Mouse (Mus musculus) midbrain, embryonic 15.5 days (tissue): ENCODE measurements around the gene Shisa3. TPM values are rescaled to one million over a fixed set of nuclear protein-coding genes. Genes with fewer than 3 reads are reported as not detected.
A peak's percentile ranks its signal among the peaks of the same experiment; 100 is the strongest.

Experiments
- ATAC-seq: fragments of 200-750 bp; cut with Nextera tagmentation; replicated peaks from 2 replicates; pipeline ENCODE4 v1.8.0; 2017; ENCODE audit warnings: moderate TSS enrichment
- H3K27ac ChIP-seq: fragments of 300-500 bp; sonication (generic); 2 replicates; pipeline ENCODE4 v1.5.1; 2015; ENCODE audit warnings: mild to moderate bottlenecking, inconsistent platforms
- H3K27me3 ChIP-seq: fragments of 300-500 bp; sonication (generic); replicated peaks from 2 replicates; pipeline ENCODE4 v1.6.1; 2015; ENCODE audit warnings: inconsistent platforms
- H3K36me3 ChIP-seq: fragments of 300-500 bp; sonication (generic); replicated peaks from 2 replicates; pipeline ENCODE4 v1.6.1; 2015; ENCODE audit warnings: inconsistent platforms
- H3K4me1 ChIP-seq: fragments of 300-500 bp; sonication (generic); 2 replicates; pipeline ENCODE4 v1.6.1; 2015; ENCODE audit warnings: inconsistent platforms
- H3K4me2 ChIP-seq: fragments of 300-500 bp; sonication (generic); 2 replicates; pipeline ENCODE4 v1.6.1; 2015; ENCODE audit warnings: inconsistent platforms, mild to moderate bottlenecking, moderate library complexity
- H3K4me3 ChIP-seq: fragments of 300-500 bp; sonication (generic); 2 replicates; pipeline ENCODE4 v1.5.1; 2015; ENCODE audit warnings: mild to moderate bottlenecking, inconsistent platforms
- H3K9ac ChIP-seq: fragments of 300-500 bp; sonication (generic); 2 replicates; pipeline ENCODE4 v1.6.1; 2015; ENCODE audit warnings: mild to moderate bottlenecking, inconsistent platforms
- H3K9me3 ChIP-seq: fragments of 300-500 bp; sonication (generic); 2 replicates; pipeline ENCODE4 v1.6.1; 2016; ENCODE audit warnings: inconsistent platforms
- WGBS: fragments of 180-500 bp; shearing (Covaris S2); methylation state at CpG from one replicate; pipeline ENCODE4 v1.1.7; 2015; ENCODE audit warnings: mixed read lengths; 5-methylcytosine and 5-hydroxymethylcytosine counted together
- polyA plus RNA-seq: library from polyadenylated mRNA; unstranded; fragments of >200 nt; fragmentation: Nextera tagmentation; extraction: Ambion mirVana; gene quantifications from 2 replicates; pipeline ENCODE4 v1.2.1, GENCODE M21; 2015

Shisa3 gene
- polyA plus RNA-seq, 1 experiment from 2014 or later, result 37.2 TPM

- peaks cover 73% of the 10 kb centered on the region for H3K27me3 ChIP-seq
- WGBS, result under 1% methylated on average over 66 of the region's 66 CpGs
- no peaks in the 10 kb centered on the region for H3K9me3 ChIP-seq
Observed at GRCm38 (mm10) chr5:67606916-67607803, 522 bp upstream of the Shisa3 start.

DNA sequence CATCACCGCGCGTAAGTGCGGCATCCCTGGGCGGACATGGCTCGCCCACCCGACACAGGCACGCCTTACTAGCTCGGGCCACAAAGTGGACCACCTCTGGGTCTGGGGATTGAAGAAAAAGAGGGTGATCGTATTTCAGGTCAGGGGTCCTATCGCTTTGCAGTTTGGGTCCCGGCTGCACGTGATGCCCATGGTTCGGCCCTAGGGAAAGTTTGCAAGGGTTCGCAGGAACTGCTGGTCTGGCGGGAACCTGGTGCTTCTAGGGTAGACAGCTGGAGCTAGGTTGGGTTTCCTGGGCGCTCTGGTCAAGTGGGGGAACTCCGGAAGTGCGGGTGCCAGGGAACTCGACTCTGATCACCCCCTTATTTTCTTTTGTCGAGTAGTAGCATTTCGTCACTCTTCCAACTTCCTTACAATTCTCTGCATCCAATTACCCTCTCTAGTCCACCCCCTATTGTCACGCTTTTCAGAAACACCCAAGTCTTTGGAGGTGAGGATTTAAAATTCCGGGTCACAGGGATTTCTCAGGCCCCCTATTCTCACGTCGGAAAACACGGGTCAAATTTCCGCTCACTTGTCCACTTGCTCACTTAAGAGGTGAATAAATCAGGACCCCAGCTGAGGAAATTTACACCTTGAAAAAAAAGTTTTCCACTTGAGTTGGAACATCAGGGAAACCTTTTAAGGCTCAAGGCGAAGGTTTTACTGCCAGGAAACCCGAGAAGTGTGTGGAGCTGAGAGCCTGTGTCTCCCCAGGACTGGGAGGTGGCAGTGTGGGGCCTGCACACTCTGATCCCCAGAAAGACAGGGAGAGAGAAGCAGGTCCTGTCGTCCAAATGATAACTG is 1.2 kb downstream of the Shisa3 start:
- H3K4me3 ChIP-seq, result peak overlapping the region; percentile 41
- WGBS, result 2% methylated on average over 31 of the region's 31 CpGs

More at GRCm38 (mm10) chr5:67606916-67607803, 522 bp upstream of the Shisa3 start:
- peaks cover 21% of the 10 kb centered on the region for H3K4me1 ChIP-seq
- H3K36me3 ChIP-seq, result no peaks in the 10 kb centered on the region
- ATAC-seq, result peak; percentile 51
- H3K27ac ChIP-seq, result no peak overlapping the region
- H3K4me3 ChIP-seq, result peak overlapping the region; percentile 41
- peak overlapping the region; percentile 75 for H3K4me2 ChIP-seq
- H3K9ac ChIP-seq, result no peak overlapping the region; the same call in 1 of the 2 replicates

DNA sequence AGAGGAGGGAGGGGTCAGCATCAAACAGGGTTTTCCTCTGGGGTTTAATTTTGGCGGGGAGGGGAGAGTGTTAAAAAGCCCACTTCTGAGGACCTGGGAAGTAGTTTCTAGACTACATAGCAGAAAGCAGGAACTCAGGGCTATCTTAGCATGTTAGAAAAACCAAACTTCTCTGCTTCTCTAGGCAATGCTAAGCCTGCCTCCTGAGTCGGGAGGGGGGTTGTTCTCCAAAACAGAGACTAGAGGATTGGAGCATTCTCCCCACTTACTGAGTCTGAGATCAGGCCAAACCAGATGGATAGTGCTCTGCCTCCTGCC is 1.8 kb downstream of the Shisa3 start:
- H3K4me3 ChIP-seq, result no peak overlapping the region; the same call in 1 of the 2 replicates
- no peak for ATAC-seq
- peaks cover 21% of the 10 kb centered on the region for H3K4me1 ChIP-seq
- peaks cover 70% of the 10 kb centered on the region for H3K27me3 ChIP-seq
- no peak overlapping the region for H3K27ac ChIP-seq
- no peak overlapping the region for H3K4me2 ChIP-seq
- no peaks in the 10 kb centered on the region for H3K36me3 ChIP-seq
- WGBS, result 16% methylated on average over 2 of the region's 2 CpGs
- no peaks in the 10 kb centered on the region for H3K9me3 ChIP-seq
- H3K9ac ChIP-seq, result no peak overlapping the region

More for the DNA sequence above, 1.2 kb downstream of the Shisa3 start:
- Histone ChIP-seq H3K27me3 (peaks cover 67% of the 10 kb centered on the region), H3K27ac (no peak overlapping the region), H3K9me3 (no peaks in the 10 kb centered on the region), H3K4me2 (peak overlapping the region; percentile 75), H3K36me3 (no peaks in the 10 kb centered on the region), H3K9ac (0 out of 2 replicates have a peak overlapping the region, but pooled peaks have one; percentile 16), H3K4me1 (peaks cover 21% of the 10 kb centered on the region)
- ATAC-seq, result no peak; the same call in none of the 2 replicates

DNA sequence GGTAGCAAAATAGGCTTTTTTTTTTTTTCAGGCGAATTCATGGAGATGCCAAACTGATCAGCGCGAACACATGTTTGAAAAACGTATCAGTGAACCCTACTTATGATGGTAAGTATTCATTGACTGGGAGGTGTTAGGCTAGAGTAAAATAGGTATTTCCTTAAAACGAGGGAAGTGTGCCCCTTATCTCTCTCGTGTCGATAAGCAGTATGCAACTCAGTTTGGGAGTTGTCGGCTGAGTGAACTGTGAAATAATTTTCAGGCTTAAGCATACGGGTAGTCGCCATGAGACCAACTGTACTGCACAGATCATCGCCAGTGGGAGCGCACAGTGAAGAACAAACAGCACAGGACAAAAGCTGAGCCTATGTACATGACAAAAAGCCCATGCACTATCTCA is 13.5 kb downstream of the Shisa3 start:
- Histone ChIP-seq H3K36me3 (peaks cover 6% of the 10 kb centered on the region; the same call in 1 of the 2 replicates), H3K27me3 (peaks cover 26% of the 10 kb centered on the region), H3K9ac (no peak overlapping the region), H3K27ac (no peak overlapping the region), H3K4me2 (no peak overlapping the region), H3K9me3 (no peaks in the 10 kb centered on the region), H3K4me1 (no peaks in the 10 kb centered on the region), H3K4me3 (no peak overlapping the region)
- ATAC-seq, result no peak
- WGBS, result 74% methylated on average over 12 of the region's 12 CpGs

- Histone ChIP-seq H3K4me3 (no peak overlapping the region), H3K4me2 (no peak overlapping the region), H3K9ac (no peak overlapping the region), H3K4me1 (peaks cover 5% of the 10 kb centered on the region; the same call in 1 of the 2 replicates), H3K27ac (no peak overlapping the region), H3K36me3 (no peaks in the 10 kb centered on the region), H3K9me3 (no peaks in the 10 kb centered on the region), H3K27me3 (peaks cover 38% of the 10 kb centered on the region)
- 66% methylated on average over 9 of the region's 9 CpGs for WGBS
- ATAC-seq, result no peak
Observed at GRCm38 (mm10) chr5:67628180-67628940, 20.7 kb downstream of the Shisa3 start.

- H3K4me1 ChIP-seq, result peaks cover 13% of the 10 kb centered on the region
- no peak overlapping the region for H3K4me3 ChIP-seq
- H3K27me3 ChIP-seq, result peaks cover 39% of the 10 kb centered on the region
- H3K4me2 ChIP-seq, result no peak overlapping the region
- WGBS, result 73% methylated on average over 7 of the region's 7 CpGs
- H3K27ac ChIP-seq, result no peak overlapping the region
- ATAC-seq, result no peak; the same call in 1 of the 2 replicates
- H3K9me3 ChIP-seq, result no peaks in the 10 kb centered on the region
- no peaks in the 10 kb centered on the region for H3K36me3 ChIP-seq
- no peak overlapping the region for H3K9ac ChIP-seq
Observed at GRCm38 (mm10) chr5:67629440-67629839, 21.8 kb downstream of the Shisa3 start.

- H3K27me3 ChIP-seq, result peaks cover 42% of the 10 kb centered on the region
- H3K9ac ChIP-seq, result no peak overlapping the region
- ATAC-seq, result no peak
- 88% methylated on average over 6 of the region's 6 CpGs for WGBS
- H3K27ac ChIP-seq, result no peak overlapping the region
- H3K9me3 ChIP-seq, result no peaks in the 10 kb centered on the region
- H3K4me3 ChIP-seq, result no peak overlapping the region
- H3K4me1 ChIP-seq, result peaks cover 13% of the 10 kb centered on the region
- no peaks in the 10 kb centered on the region for H3K36me3 ChIP-seq
- no peak overlapping the region for H3K4me2 ChIP-seq
Observed at GRCm38 (mm10) chr5:67629861-67630260, 22.2 kb downstream of the Shisa3 start.

GRCm38 (mm10) chr5:67631261-67631660 is 23.6 kb downstream of the Shisa3 start:
- Histone ChIP-seq H3K27ac (no peak overlapping the region), H3K4me1 (peaks cover 13% of the 10 kb centered on the region), H3K9ac (no peak overlapping the region), H3K27me3 (peaks cover 43% of the 10 kb centered on the region), H3K9me3 (no peaks in the 10 kb centered on the region), H3K4me3 (no peak overlapping the region), H3K4me2 (no peak overlapping the region), H3K36me3 (no peaks in the 10 kb centered on the region)
- ATAC-seq, result no peak
- 93% methylated on average over 12 of the region's 12 CpGs for WGBS

GRCm38 (mm10) chr5:67633138-67633782 is 25.6 kb downstream of the Shisa3 start:
- 0 out of 2 replicates have a peak overlapping the region, but pooled peaks have one; percentile 3 for H3K4me2 ChIP-seq
- no peak overlapping the region for H3K27ac ChIP-seq
- peaks cover 13% of the 10 kb centered on the region for H3K4me1 ChIP-seq
- H3K9ac ChIP-seq, result no peak overlapping the region
- H3K4me3 ChIP-seq, result no peak overlapping the region
- no peaks in the 10 kb centered on the region for H3K9me3 ChIP-seq
- 0 out of 2 replicates have a peak, but pooled peaks cover 4% of the 10 kb centered on the region for H3K36me3 ChIP-seq
- ATAC-seq, result no peak; the same call in 1 of the 2 replicates
- 10% methylated on average over 7 of the region's 7 CpGs for WGBS
- H3K27me3 ChIP-seq, result peaks cover 52% of the 10 kb centered on the region

DNA sequence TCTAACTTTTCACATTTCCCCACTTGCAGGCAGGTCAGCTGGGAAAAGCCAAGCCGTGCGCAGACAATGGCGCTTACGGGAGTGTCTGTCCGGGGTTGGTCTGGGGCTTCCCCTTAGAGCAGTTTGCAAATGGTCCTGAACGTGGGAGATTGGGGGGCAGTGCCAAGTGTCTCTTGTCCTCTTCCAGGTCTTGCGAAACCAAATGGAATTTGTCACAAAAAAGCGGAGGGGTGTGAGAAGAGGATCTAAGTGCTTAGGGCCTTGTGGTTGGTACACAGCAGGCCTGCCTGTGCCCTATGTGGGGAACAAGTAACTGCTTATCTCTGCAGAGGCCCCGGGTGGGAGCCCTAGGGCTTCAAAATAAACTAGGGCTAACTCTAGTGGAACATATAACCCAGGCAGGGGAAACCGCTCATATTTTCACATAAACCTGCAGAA is 26.2 kb downstream of the Shisa3 start:
- H3K4me3 ChIP-seq, result no peak overlapping the region
- peak; percentile 73 for ATAC-seq

GRCm38 (mm10) chr5:67634339-67634738 is 26.7 kb downstream of the Shisa3 start:
- Histone ChIP-seq H3K9ac (no peak overlapping the region), H3K4me3 (no peak overlapping the region), H3K27me3 (peaks cover 51% of the 10 kb centered on the region), H3K36me3 (0 out of 2 replicates have a peak, but pooled peaks cover 4% of the 10 kb centered on the region), H3K4me1 (peaks cover 13% of the 10 kb centered on the region), H3K27ac (0 out of 2 replicates have a peak overlapping the region, but pooled peaks have one; percentile 5), H3K9me3 (no peaks in the 10 kb centered on the region), H3K4me2 (no peak overlapping the region)
- ATAC-seq, result peak; percentile 48
- WGBS, result 2% methylated on average over 3 of the region's 3 CpGs

More for the DNA sequence above, 26.2 kb downstream of the Shisa3 start:
- Histone ChIP-seq H3K27me3 (peaks cover 53% of the 10 kb centered on the region), H3K27ac (0 out of 2 replicates have a peak overlapping the region, but pooled peaks have one; percentile 5), H3K9ac (no peak overlapping the region), H3K4me1 (peaks cover 13% of the 10 kb centered on the region), H3K9me3 (no peaks in the 10 kb centered on the region), H3K36me3 (0 out of 2 replicates have a peak, but pooled peaks cover 4% of the 10 kb centered on the region), H3K4me2 (0 out of 2 replicates have a peak overlapping the region, but pooled peaks have one; percentile 3)
- whole genome bisulfite sequencing, result 13% methylated on average over 10 of the region's 10 CpGs
